Mouse (Mus musculus): ENCODE results near the gene Vegfc. TPM values are rescaled to one million over a fixed set of nuclear protein-coding genes. Genes with fewer than 3 reads are reported as not detected.

Vegfc gene
- total RNA-seq, 2 experiments from 2014 or later, result 8.0 to 10.6 TPM

GRCm38 (mm10) chr8:54216250-54216649 is 138.8 kb downstream of the Vegfc start:
- no peak for DNase-seq

DNA sequence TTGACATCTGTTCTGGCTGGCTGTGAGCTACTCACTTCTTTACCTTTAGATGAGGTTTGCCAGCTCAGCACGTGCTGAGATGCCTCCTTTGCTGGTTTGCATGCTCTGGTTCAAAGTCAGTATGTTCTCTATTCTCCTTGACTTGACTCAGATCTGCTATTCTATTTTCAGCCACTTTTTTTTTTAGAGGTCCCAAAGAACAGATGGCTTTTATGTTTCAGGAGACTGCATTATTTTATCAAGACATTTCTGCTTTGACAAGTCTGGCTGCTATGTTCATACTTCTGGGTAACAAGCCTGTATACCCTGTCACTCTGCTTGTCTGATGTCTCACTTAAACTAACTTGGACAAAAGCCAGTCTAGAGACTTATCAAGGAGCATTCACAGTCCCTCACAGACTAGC is 151.4 kb downstream of the Vegfc start:
- DNase-seq, result no peak

- DNase-seq, result no peak
These were observed 153.2 kb downstream of the Vegfc start for GRCm38 (mm10) chr8:54230638-54231037.

GRCm38 (mm10) chr8:54233316-54233715 is 155.9 kb downstream of the Vegfc start:
- DNase-seq, result no peak
